Mouse (Mus musculus) lung, adult 2 months (tissue): ENCODE data around the gene Mdm1.

Source experiments
- CTCF ChIP-seq: fragments of 200-500 bp; IDR thresholded peaks from 2 replicates; pipeline ENCODE4 v1.5.1; 2011; ENCODE audit warnings: mild to moderate bottlenecking, low read length, control low read depth; ENCODE audit not compliant: insufficient read depth
- POLR2A ChIP-seq: fragments of 200-500 bp; IDR thresholded peaks from 2 replicates; pipeline ENCODE4 v1.6.1; 2011; ENCODE audit warnings: low read depth, mild to moderate bottlenecking, control low read depth, low read length, borderline replicate concordance; ENCODE audit errors: extremely low read depth

- TF ChIP-seq POLR2A = no peak
- TF ChIP-seq CTCF = no peak
Observed at GRCm38 (mm10) chr10:118116456-118116855, 25.2 kb upstream of the Mdm1 start.
